Mouse (Mus musculus) layer of hippocampus, adult 9-11 months (tissue): Measurements from ENCODE around the gene Krt31.

ENCODE experiments used
- DNase-seq: peaks from one replicate; pipeline ENCODE4 v3.0.0; 2022

Krt31 gene

GRCm38 (mm10) chr11:100050451-100050850, at the start of gene Krt31:
Krt31 (minus strand) TSS chr11:100050551.
- DNase-seq = no peak

- no peak for DNase-seq
These were observed 47.5 kb upstream of the Krt31 start for GRCm38 (mm10) chr11:100097819-100098218.

GRCm38 (mm10) chr11:100096141-100096540, 45.8 kb upstream of the Krt31 start, which contains the start of gene Krt35:
Krt35 (minus strand) TSS chr11:100096241.
- no peak for DNase-seq

GRCm38 (mm10) chr11:100088378-100089025, 38.2 kb upstream of the Krt31 start:
- DNase-seq = peak; percentile 21

GRCm38 (mm10) chr11:100087861-100088260, 37.5 kb upstream of the Krt31 start, which contains the start of gene Krt32:
Krt32 (minus strand) TSS chr11:100088226.
- no peak for DNase-seq

- DNase-seq = no peak
These were observed 23.5 kb upstream of the Krt31 start for GRCm38 (mm10) chr11:100073873-100074272.

- no peak for DNase-seq
These were observed 17.1 kb upstream of the Krt31 start for GRCm38 (mm10) chr11:100067293-100068036.

GRCm38 (mm10) chr11:100066236-100067010, 16.1 kb upstream of the Krt31 start:
- no peak for DNase-seq

- DNase-seq = no peak
These were observed 8.5 kb upstream of the Krt31 start for GRCm38 (mm10) chr11:100058875-100059274.

- no peak for DNase-seq
These were observed 5.6 kb upstream of the Krt31 start for GRCm38 (mm10) chr11:100055686-100056655.

- DNase-seq = no peak
These were observed 3.2 kb downstream of the Krt31 start for GRCm38 (mm10) chr11:100047193-100047592.

GRCm38 (mm10) chr11:100046303-100046866, 4.0 kb downstream of the Krt31 start:
- no peak for DNase-seq

- no peak for DNase-seq
These were observed 8.9 kb downstream of the Krt31 start, which contains the start of gene Krt34 for GRCm38 (mm10) chr11:100041454-100041853. Krt34 (minus strand) TSS chr11:100041554.

- no peak for DNase-seq
These were observed 20.6 kb downstream of the Krt31 start, which contains the start of gene Krt33b for GRCm38 (mm10) chr11:100029768-100030167. Krt33b (minus strand) TSS chr11:100029868.

GRCm38 (mm10) chr11:100021438-100021837, 28.9 kb downstream of the Krt31 start:
- no peak for DNase-seq

- DNase-seq = no peak
These were observed 30.9 kb downstream of the Krt31 start for GRCm38 (mm10) chr11:100019466-100019865.

GRCm38 (mm10) chr11:100016112-100016511, 34.2 kb downstream of the Krt31 start, which contains the start of gene Krt33a:
Krt33a (minus strand) TSS chr11:100016212.
- no peak for DNase-seq

GRCm38 (mm10) chr11:100013691-100014171, 36.6 kb downstream of the Krt31 start:
- DNase-seq = no peak

GRCm38 (mm10) chr11:100010682-100011081, 39.7 kb downstream of the Krt31 start:
- DNase-seq = no peak

GRCm38 (mm10) chr11:100008336-100008735, 42.0 kb downstream of the Krt31 start:
- no peak for DNase-seq

GRCm38 (mm10) chr11:100006624-100007023, 43.7 kb downstream of the Krt31 start:
- no peak for DNase-seq
